Mouse (Mus musculus) lung, adult 18-20 months (tissue): Measurements from ENCODE around the gene Hist1h3e.
"Not testable (repeated sequence)": the region's sequence is repeated elsewhere in the genome, so short reads cannot be mapped to it uniquely, and the experiment has no call there.

Experiments
- DNase-seq, 2 experiments: peaks; one replicate each; pipeline ENCODE4 v3.0.0; 2022; ENCODE audit warnings: mixed read lengths in 2 of 2

Hist1h3e gene

DNA sequence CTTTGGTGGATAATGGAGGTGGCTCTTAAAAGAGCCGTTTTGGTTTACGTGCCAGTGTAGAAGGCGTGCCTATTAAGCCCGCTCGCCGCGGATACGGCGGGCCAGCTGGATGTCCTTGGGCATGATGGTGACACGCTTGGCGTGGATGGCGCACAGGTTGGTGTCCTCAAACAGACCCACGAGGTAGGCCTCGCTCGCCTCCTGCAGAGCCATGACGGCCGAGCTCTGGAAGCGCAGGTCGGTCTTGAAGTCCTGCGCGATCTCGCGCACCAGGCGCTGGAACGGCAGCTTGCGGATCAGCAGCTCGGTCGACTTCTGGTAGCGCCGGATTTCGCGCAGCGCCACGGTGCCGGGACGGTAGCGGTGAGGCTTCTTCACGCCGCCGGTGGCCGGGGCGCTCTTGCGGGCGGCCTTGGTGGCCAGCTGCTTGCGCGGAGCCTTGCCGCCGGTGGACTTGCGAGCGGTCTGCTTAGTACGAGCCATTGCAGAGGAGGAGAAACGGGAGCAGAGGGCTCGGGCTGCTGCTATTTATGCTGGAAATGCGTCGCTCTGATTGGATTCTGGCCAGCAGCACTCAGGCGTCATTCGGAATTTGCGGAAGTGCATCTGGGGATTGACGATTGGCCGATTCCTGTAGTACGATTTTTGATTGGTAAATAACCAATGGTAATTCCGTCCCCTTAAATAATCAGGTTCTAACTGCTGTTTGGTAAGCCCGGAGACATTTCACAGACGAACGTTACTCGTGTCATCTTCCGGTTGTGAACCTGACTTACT lies at the start of gene Hist1h3e:
Gene Hist1h3e, minus strand, starts transcription at position 487 of the 777 bp plus-strand sequence.
- peak; percentile 92 to 94 for DNase-seq

- no peak for DNase-seq
Measured at GRCm38 (mm10) chr13:23611638-23612037, 49.5 kb upstream of the Hist1h3e start.

DNA sequence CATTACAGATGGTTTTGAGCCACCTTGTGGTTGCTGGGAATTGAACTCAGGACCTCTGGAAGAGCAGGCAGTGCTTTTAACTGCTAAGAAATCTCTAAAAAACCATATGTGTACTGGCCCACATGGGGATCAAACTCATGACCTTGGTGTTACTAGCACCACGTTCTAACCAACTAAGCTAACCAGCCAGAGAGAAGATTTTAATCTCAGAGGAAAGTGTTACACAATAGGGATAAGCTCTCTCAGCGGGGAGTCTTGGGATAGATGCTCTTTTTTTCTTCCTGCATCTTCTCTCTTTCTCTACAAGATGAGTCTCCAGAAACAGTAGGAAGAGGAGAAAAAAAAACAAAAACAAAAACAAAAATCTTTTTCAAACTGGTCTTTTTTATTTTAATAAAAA lies 48.2 kb upstream of the Hist1h3e start:
- DNase-seq, result no peak

- DNase-seq, result no peak
Measured at GRCm38 (mm10) chr13:23609844-23610243, 47.7 kb upstream of the Hist1h3e start.

DNA sequence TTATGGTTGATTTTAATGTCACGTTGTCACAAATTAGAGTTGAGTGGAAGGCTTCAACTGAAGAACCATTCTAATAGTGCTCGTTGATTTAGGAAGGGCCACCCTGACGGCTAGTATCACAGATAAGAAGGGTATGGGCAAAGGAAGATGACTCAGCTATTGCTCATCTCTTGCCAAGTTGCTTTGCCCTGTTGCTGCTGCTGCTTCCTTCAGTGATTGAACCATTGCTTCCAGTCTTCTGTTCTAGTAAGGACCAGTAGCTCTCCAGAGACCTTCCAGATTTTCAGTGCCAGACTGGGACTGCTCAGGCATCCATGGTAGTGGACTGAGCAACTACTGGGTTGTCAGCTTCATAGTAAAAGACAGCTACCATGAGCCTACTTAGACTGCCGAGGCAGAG lies 47.0 kb upstream of the Hist1h3e start:
- DNase-seq, result no peak

DNA sequence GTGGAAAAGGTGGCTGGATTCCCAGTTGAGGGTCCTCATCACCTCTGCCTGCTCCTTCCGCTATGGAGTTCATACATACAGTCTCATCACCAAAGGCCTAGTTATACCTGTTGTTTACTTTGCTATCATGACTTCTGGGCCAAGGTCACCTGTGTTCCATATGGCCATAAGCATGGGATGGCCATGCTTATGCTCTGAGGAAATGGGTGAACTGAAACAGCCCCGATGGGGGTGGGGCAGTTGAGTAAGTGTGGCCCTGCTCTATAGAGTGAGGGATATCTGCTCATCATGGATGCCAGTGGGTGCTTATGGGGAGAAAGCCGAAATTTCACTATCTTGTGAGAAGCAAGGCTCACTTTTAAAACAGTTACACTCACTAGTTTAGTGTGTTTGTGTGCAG lies 42.9 kb upstream of the Hist1h3e start:
- DNase-seq, result no peak

DNA sequence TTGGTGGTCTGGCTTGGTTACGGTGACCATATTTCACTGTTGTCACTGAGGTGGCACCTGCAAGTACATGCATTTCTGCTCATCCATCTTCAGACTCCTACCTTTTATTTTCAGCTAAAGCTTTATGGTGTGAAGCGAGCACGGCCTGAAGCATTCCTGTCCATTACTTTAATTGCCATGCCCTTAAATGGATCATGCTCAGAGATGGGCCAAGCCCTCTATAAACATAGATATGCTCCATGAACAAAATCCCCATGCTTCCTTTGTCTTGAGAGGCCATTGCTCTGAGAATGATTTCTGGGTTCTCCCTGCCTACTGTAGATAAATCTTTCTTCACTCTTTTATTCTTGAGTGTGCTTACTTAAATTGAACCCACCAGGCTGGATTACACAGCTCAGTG lies 42.3 kb upstream of the Hist1h3e start:
- DNase-seq, result no peak

DNA sequence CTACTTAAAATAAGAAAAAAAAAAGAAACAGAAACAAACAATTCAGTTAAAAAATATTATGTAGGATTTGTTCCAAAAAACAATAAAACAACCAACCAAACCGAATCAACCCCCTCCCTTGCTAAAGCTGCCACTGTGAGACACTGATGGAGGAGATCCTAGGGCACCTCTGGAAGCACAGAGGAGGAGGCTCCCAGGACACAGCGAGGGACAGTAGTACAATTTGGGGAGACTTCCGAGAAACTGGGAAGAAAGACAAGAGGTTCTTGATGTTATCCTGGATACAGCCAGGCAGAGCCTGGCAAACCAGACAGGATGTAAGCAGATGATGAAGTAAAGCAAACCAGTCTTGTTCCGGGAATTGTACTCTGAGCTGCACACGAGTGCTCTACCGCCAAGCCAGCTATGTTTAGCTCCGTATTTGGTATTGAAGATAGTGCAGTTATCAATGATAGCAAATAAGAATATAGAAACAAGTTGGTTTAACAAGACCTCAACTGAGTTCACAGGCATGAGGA lies 41.1 kb upstream of the Hist1h3e start:
- peak; percentile 35 to 61 for DNase-seq

DNA sequence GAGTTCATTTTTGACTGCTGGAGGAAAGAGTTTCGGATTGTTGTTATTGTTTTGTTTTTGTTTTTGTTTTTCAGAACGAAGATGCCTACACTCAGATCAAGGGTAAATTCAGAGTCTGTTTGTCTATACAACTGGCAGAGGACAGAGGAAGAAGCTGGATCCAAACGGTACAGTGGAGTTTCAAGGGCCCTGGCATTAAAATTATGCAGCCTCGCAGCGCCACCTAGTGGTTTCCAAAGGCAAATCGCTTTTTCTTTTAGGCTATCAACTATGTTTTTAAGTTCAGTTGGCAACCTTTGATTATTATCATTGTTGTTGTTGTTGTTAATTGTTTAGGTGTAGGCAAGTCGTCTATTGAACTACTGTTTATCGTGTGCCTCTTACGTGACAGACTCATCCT lies 35.8 kb upstream of the Hist1h3e start:
- peak; percentile 75 to 81 for DNase-seq

GRCm38 (mm10) chr13:23595622-23596372 lies 33.6 kb upstream of the Hist1h3e start:
- no peak for DNase-seq

- no peak for DNase-seq
Measured at GRCm38 (mm10) chr13:23595185-23595584, 33.0 kb upstream of the Hist1h3e start.

DNA sequence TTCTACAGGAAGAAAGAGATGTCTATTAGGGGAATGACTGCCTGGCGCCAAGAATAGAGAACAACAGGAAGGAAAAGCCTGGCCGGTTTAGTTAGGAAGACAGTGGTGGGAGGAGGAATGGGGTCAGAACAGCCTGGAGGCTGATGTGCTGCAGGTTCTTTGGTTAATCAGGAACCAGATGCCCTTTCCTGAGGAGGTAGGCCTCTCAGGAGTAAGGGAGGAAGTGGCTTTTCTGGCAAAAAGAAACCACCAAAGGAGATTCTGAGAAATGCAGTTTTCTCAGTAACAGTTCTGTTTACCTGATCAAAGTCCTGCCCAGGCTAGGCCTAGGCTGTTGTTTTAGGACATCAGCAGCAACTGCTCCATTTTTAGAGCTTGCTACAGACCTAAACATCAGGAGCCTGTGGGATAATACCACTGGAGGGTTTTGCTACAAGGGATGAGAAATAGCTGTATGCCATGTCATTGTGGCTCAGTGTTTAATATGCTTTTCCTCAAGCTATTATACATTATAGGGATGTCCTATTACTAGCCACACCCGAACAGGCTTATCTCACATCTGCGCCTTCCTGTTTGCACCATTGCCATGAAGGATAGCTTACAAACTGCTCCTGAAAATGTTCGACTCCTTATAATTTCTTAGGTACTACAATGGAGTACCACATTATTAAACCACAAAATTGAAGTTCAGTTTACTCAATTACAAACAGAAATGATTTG lies 31.0 kb upstream of the Hist1h3e start:
- DNase-seq, result peak in 1 of 2 experiments; percentile 42

DNA sequence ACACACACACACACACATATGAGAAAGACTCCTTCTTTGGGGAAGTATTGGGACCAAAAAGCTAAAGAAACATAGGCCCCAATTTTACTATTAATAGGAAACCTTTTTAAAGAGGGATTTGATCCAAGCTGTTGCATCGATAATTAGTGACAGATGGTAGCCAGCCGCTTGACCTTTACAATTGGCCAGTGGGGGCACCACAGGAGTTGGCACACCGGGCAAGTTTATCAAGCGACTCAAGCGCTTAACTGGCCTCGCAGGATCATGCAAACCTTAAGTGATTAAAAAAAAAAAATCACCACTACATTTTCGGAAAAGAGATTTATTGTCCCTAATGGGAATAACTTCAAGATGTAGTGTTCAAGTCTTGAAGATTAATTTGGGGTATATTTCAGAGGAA lies 30.4 kb upstream of the Hist1h3e start:
- no peak for DNase-seq

- DNase-seq, result not testable (repeated sequence)
Measured at GRCm38 (mm10) chr13:23591886-23592285, 29.7 kb upstream of the Hist1h3e start.

DNA sequence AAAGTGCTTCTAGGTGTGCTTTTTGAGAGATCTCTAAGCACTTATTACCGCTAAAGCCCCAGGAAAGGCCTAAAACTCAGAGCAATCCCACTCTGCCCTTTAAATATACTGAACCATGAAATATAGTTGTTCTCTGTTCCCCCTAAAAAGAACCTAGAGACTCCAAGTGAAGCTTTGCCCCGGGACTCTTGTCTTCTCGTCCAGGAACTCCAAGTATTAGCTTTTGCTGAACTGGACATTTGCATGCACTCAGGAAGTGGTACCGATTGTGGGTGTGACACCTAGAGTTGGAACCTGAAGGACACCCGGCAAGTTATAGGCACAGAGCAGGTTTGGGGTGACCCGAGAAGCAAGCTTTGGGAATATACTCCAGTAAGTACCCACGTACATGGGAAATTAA lies 29.0 kb upstream of the Hist1h3e start:
- DNase-seq, result no peak

- DNase-seq, result no peak
Measured at GRCm38 (mm10) chr13:23586940-23587225, 24.7 kb upstream of the Hist1h3e start.

- DNase-seq, result no peak
Measured at GRCm38 (mm10) chr13:23586099-23586939, 24.1 kb upstream of the Hist1h3e start.

DNA sequence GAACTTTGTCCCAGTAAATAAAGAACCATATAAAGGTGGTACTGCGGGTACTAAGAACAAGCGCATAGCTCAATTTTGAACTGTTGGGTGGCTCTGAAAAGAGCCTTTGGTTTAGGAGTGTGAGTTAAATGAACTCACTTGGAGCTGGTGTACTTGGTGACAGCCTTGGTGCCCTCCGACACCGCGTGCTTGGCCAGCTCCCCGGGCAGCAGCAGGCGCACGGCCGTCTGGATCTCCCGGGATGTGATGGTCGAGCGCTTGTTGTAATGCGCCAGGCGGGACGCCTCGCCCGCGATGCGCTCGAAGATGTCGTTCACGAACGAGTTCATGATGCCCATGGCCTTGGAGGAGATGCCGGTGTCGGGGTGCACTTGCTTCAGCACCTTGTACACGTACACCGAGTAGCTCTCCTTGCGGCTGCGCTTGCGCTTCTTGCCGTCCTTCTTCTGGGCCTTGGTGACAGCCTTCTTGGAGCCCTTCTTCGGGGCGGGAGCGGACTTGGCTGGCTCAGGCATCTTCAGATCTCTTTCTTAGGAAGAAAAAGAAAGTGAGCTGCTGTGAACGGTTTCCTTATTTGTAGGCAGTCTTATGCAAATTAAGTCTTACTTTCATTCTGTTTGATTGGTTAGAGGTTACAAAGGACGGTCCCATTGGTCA lies 23.4 kb upstream of the Hist1h3e start:
- peak; percentile 81 for DNase-seq

DNA sequence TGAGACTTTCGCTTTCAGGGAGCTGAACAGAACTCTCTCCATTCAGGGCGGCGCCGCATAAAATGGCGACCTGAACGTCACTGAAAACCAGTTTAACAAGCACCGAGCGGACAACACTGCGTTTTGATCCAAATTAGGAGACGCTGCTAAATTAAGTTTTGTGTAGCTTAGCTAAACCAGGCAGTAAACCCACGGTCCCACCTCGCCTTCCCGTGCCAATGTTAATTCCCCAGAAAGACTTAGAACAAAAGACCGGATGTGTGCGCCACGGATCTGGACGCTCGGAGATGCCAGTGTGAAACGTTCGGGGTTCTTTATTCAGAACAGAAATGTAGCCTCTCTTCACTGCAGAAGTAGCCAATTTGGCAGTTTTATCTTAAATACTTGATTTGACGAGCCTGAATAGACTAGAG lies 22.9 kb upstream of the Hist1h3e start:
- peak; percentile 78 to 86 for DNase-seq

DNA sequence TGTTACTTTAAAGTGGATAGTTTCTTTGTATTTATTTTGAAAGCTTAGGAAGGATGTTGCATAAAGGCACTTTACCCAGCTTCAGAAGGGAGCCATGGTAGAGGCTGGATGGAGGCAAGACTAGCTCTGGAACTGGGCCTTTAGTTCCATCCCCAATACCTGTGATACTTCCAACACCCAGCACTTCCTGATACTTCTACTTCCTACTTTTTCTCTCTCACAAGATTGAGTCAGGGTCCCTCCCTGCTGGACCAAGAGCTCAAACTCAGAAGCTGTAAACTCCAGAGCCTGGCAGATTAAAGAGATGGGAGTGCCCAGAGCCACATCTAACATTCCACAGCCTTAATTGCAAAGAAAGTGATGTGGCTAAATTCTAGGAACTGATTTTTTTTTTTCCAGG lies 22.2 kb upstream of the Hist1h3e start:
- no peak for DNase-seq

DNA sequence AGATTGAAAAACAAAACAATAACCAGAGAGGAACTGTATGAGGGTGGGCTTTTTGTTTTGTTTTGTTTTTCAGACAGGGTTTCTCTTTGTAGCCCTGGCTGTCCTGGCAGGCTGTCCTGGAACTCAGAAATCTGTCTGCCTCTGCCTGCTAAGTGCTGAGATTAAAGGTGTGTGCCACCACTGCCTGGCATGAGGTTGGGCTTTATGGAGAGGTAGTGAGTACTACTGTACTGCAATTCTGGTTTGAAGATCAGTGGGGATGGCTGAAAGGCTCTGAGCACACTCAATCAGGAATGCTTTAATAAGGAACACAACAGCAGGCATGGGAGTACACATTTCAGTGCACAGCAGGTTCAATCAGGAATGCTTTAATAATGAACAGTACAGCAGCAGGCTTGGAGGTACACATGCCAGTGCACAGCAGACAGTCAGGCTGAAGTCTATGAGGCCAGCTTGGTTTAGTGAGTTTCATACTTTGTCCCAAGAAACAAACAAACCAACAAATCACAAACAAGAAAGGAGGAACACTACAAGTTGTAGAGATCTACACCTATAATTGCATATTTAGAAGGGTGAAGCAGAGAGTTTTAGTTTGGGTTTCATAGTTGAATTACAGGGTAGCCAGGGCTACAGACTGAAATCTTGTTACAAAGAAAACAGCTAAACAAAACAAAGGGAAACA lies 21.4 kb upstream of the Hist1h3e start:
- no peak for DNase-seq
